Mouse (Mus musculus) common myeloid progenitor, adult 5-6 weeks (primary cell): Measurements from ENCODE around the gene Scaf4. TPM values are rescaled to one million over a fixed set of nuclear protein-coding genes. Genes with fewer than 3 reads are reported as not detected.

Experiments used
- ATAC-seq: replicated peaks from 2 replicates; pipeline ENCODE4 v1.8.0; 2016; ENCODE audit warnings: low read depth, mild to moderate bottlenecking, moderate TSS enrichment, inconsistent platforms; ENCODE audit not compliant: poor library complexity, severe bottlenecking
- total RNA-seq: library from RNA; stranded (forward); fragments of 200-1000, 187-1606 nt; gene quantifications from 2 replicates; pipeline ENCODE4 v1.2.3, GENCODE M21; 2017

Scaf4 gene
- total RNA-seq = 26.9 and 37.2 TPM in 2 replicates

GRCm38 (mm10) chr16:90283905-90284891 lies at the start of gene Scaf4:
Gene Scaf4, minus strand, starts transcription at chr16:90284503.
- peak; percentile 77 for ATAC-seq

GRCm38 (mm10) chr16:90332553-90332952 lies 48.2 kb upstream of the Scaf4 start:
- no peak for ATAC-seq

- ATAC-seq = no peak
Observed at GRCm38 (mm10) chr16:90330979-90331378, 46.7 kb upstream of the Scaf4 start.

- no peak for ATAC-seq
Observed at GRCm38 (mm10) chr16:90329511-90329910, 45.2 kb upstream of the Scaf4 start.

GRCm38 (mm10) chr16:90322850-90323528 lies 38.7 kb upstream of the Scaf4 start:
- peak; percentile 95 for ATAC-seq

GRCm38 (mm10) chr16:90319321-90319720 lies 35.0 kb upstream of the Scaf4 start:
- ATAC-seq = no peak

- ATAC-seq = no peak
Observed at GRCm38 (mm10) chr16:90318372-90318926, 34.1 kb upstream of the Scaf4 start.

- ATAC-seq = no peak
Observed at GRCm38 (mm10) chr16:90317777-90318176, 33.5 kb upstream of the Scaf4 start.

- ATAC-seq = peak; percentile 80
Observed at GRCm38 (mm10) chr16:90315881-90316280, 31.6 kb upstream of the Scaf4 start.

GRCm38 (mm10) chr16:90312449-90313082 lies 28.3 kb upstream of the Scaf4 start:
- ATAC-seq = peak; percentile 42; the same call in 1 of the 2 replicates

- peak; percentile 76 for ATAC-seq
Observed at GRCm38 (mm10) chr16:90310488-90311135, 26.3 kb upstream of the Scaf4 start.

GRCm38 (mm10) chr16:90309784-90310183 lies 25.5 kb upstream of the Scaf4 start:
- ATAC-seq = no peak

GRCm38 (mm10) chr16:90303988-90304299 lies 19.6 kb upstream of the Scaf4 start:
- ATAC-seq = no peak

- ATAC-seq = no peak
Observed at GRCm38 (mm10) chr16:90303286-90303987, 19.1 kb upstream of the Scaf4 start.

GRCm38 (mm10) chr16:90301706-90302105 lies 17.4 kb upstream of the Scaf4 start:
- no peak for ATAC-seq

GRCm38 (mm10) chr16:90300896-90301295 lies 16.6 kb upstream of the Scaf4 start:
- peak; percentile 76 for ATAC-seq

GRCm38 (mm10) chr16:90299591-90299990 lies 15.3 kb upstream of the Scaf4 start:
- no peak for ATAC-seq

- no peak for ATAC-seq
Observed at GRCm38 (mm10) chr16:90298426-90299300, 14.4 kb upstream of the Scaf4 start.
